Mouse (Mus musculus): Measurements from ENCODE around the gene Stk40. TPM values are rescaled to one million over a fixed set of nuclear protein-coding genes. Genes with fewer than 3 reads are reported as not detected.

Gene Stk40
- polyA plus RNA-seq, 1 experiment from 2014 or later: 37.7 TPM

- no peaks in the 10 kb centered on the region for H3K9me3 ChIP-seq (ENCODE audit: control insufficient read depth, low read length)
- peaks cover 49% of the 10 kb centered on the region for H3K4me1 ChIP-seq (replicated peaks; ENCODE audit: control insufficient read depth, insufficient read depth, low read length)
- H3K4me3 ChIP-seq (ENCODE audit: low read length): peak overlapping the region; percentile 85
- no peaks in the 10 kb centered on the region for H3K36me3 ChIP-seq (ENCODE audit: control insufficient read depth, insufficient read depth, low read length)
- H3K27me3 ChIP-seq (ENCODE audit: control insufficient read depth, insufficient read depth, low read depth, low read length): no peaks in the 10 kb centered on the region
- no peak for ATAC-seq (ENCODE audit: low read depth)
- no peak overlapping the region for H3K9ac ChIP-seq (ENCODE audit: low read length)
- no peak overlapping the region for H3K27ac ChIP-seq (ENCODE audit: low read length)
- peak overlapping the region; percentile 76 for H3K4me2 ChIP-seq (ENCODE audit: low read depth, low read length)
- 53% methylated on average over 7 of the region's 7 CpGs for WGBS
These were observed 1.5 kb downstream of the Stk40 start for GRCm38 (mm10) chr4:126105131-126105783.

GRCm38 (mm10) chr4:126108061-126108740 is 4.4 kb downstream of the Stk40 start:
- Histone ChIP-seq H3K4me1 (replicated peaks; ENCODE audit: control insufficient read depth, insufficient read depth, low read length) (peaks cover 60% of the 10 kb centered on the region), H3K27ac (ENCODE audit: low read length) (0 out of 2 replicates have a peak overlapping the region, but pooled peaks have one; percentile 9), H3K4me3 (ENCODE audit: low read length) (no peak overlapping the region), H3K9me3 (ENCODE audit: control insufficient read depth, low read length) (no peaks in the 10 kb centered on the region), H3K36me3 (ENCODE audit: control insufficient read depth, insufficient read depth, low read length) (no peaks in the 10 kb centered on the region), H3K4me2 (ENCODE audit: low read depth, low read length) (no peak overlapping the region), H3K9ac (ENCODE audit: low read length) (0 out of 2 replicates have a peak overlapping the region, but pooled peaks have one; percentile 13), H3K27me3 (ENCODE audit: control insufficient read depth, insufficient read depth, low read depth, low read length) (no peaks in the 10 kb centered on the region)
- ATAC-seq (ENCODE audit: low read depth): no peak
- WGBS: 65% methylated on average over 8 of the region's 8 CpGs

DNA sequence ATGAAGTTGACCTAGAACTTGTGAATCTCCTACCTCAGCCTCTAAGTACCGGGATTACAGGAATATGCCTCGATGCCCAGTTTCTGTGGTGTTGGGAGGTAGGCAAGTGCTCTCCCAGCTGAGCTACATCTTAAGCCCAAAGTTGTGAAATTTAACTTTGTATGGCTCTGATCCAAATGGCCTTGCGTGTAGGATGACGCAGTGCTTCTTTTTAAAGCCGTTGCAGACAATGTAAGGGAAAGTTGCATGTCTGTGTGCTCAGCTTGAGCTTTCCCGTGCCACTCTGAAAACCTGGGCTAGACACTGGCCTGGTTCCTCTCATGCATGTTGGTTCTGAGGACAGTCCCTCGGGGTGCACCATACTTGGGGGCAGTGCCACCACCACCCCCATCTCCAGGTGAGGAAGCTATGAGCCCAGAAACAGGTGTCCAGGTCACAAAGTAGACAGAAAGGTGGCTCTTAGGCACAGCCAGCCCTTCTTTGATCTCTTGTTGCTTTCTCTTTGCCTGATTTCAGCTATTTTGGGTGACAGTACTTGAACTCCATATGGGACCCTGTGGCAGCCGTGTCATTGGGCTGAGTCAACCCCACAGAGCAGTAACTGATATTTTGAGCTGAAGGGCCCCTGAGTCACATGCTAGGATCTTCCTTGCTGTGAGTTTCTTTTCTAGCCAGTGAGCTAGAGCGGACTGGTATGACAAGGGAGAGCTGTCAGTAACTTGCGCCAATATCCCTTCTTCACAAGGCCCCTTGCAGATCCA is 6.0 kb downstream of the Stk40 start:
- 54% methylated on average over 10 of the region's 10 CpGs for WGBS
- Histone ChIP-seq H3K4me3 (ENCODE audit: low read length) (no peak overlapping the region), H3K9me3 (ENCODE audit: control insufficient read depth, low read length) (no peaks in the 10 kb centered on the region), H3K4me1 (replicated peaks; ENCODE audit: control insufficient read depth, insufficient read depth, low read length) (peaks cover 62% of the 10 kb centered on the region), H3K4me2 (ENCODE audit: low read depth, low read length) (peak overlapping the region; percentile 45), H3K36me3 (ENCODE audit: control insufficient read depth, insufficient read depth, low read length) (no peaks in the 10 kb centered on the region), H3K27me3 (ENCODE audit: control insufficient read depth, insufficient read depth, low read depth, low read length) (no peaks in the 10 kb centered on the region), H3K27ac (ENCODE audit: low read length) (peak overlapping the region; percentile 93), H3K9ac (ENCODE audit: low read length) (peak overlapping the region; percentile 55; the same call in 1 of the 2 replicates)
- no peak for ATAC-seq (ENCODE audit: low read depth)

- Histone ChIP-seq H3K9ac (ENCODE audit: low read length) (peak overlapping the region; percentile 55), H3K9me3 (ENCODE audit: control insufficient read depth, low read length) (no peaks in the 10 kb centered on the region), H3K36me3 (ENCODE audit: control insufficient read depth, insufficient read depth, low read length) (no peaks in the 10 kb centered on the region), H3K27me3 (ENCODE audit: control insufficient read depth, insufficient read depth, low read depth, low read length) (no peaks in the 10 kb centered on the region), H3K4me2 (ENCODE audit: low read depth, low read length) (peak overlapping the region; percentile 45), H3K4me1 (replicated peaks; ENCODE audit: control insufficient read depth, insufficient read depth, low read length) (peaks cover 58% of the 10 kb centered on the region), H3K27ac (ENCODE audit: low read length) (peak overlapping the region; percentile 93), H3K4me3 (ENCODE audit: low read length) (peak overlapping the region; percentile 8)
- WGBS: 2% methylated on average over 12 of the region's 12 CpGs
- ATAC-seq (ENCODE audit: low read depth): peak; percentile 88
These were observed 6.8 kb downstream of the Stk40 start for GRCm38 (mm10) chr4:126110374-126111152.

GRCm38 (mm10) chr4:126111153-126111549 is 7.4 kb downstream of the Stk40 start:
- H3K36me3 ChIP-seq (ENCODE audit: control insufficient read depth, insufficient read depth, low read length): no peaks in the 10 kb centered on the region
- peak overlapping the region; percentile 93 for H3K27ac ChIP-seq (ENCODE audit: low read length)
- WGBS: 15% methylated on average over 7 of the region's 7 CpGs
- peak overlapping the region; percentile 45 for H3K4me2 ChIP-seq (ENCODE audit: low read depth, low read length)
- H3K27me3 ChIP-seq (ENCODE audit: control insufficient read depth, insufficient read depth, low read depth, low read length): no peaks in the 10 kb centered on the region
- peak overlapping the region; percentile 55 for H3K9ac ChIP-seq (ENCODE audit: low read length)
- H3K9me3 ChIP-seq (ENCODE audit: control insufficient read depth, low read length): no peaks in the 10 kb centered on the region
- H3K4me3 ChIP-seq (ENCODE audit: low read length): peak overlapping the region; percentile 8
- peaks cover 58% of the 10 kb centered on the region for H3K4me1 ChIP-seq (replicated peaks; ENCODE audit: control insufficient read depth, insufficient read depth, low read length)
- ATAC-seq (ENCODE audit: low read depth): peak; percentile 10

DNA sequence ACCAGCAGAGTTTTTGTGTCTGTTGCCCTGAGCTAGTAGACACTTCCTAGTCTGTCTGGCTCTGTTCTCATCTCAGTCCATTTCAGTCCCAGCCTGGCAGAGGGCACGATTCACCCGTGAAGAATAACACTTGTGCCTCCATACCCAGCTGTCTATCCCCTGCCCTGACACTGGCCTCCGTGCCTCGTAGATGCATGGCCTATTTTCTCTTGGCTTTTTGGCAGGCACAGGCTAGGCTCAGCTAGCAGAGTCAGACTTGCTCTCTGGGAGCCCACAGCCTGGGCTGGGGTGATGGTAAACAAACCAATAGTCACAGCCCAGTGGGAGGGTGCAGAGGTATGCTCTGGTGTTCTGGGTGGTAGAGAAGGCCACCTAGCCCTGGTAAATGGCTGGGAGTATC is 9.5 kb downstream of the Stk40 start:
- no peak for ATAC-seq (ENCODE audit: low read depth)
- Histone ChIP-seq H3K27me3 (ENCODE audit: control insufficient read depth, insufficient read depth, low read depth, low read length) (no peaks in the 10 kb centered on the region), H3K9ac (ENCODE audit: low read length) (no peak overlapping the region), H3K36me3 (ENCODE audit: control insufficient read depth, insufficient read depth, low read length) (no peaks in the 10 kb centered on the region), H3K4me2 (ENCODE audit: low read depth, low read length) (no peak overlapping the region), H3K4me1 (replicated peaks; ENCODE audit: control insufficient read depth, insufficient read depth, low read length) (peaks cover 62% of the 10 kb centered on the region), H3K27ac (ENCODE audit: low read length) (no peak overlapping the region), H3K4me3 (ENCODE audit: low read length) (no peak overlapping the region), H3K9me3 (ENCODE audit: control insufficient read depth, low read length) (no peaks in the 10 kb centered on the region)
- WGBS: 69% methylated on average over 4 of the region's 4 CpGs

DNA sequence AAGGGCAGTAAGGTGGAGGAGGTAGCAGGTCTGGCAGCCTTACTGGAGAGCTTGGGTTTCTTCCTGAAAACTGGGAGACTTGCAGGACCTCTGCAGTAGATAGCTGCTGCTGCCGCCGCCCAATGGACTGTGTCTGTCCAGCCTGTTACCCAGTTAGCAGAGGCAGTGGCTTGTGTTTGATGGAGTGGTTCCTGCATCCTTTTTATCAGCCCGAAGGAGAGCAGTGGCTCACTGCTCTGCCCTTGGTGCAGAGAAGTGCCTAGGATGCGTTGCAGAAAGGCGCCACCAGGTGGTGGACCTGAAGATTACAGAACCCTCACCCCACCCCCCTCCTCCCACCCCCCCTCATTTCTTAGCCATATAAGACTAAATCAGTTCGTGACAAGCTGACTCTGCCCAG is 10.2 kb downstream of the Stk40 start:
- no peak overlapping the region for H3K27ac ChIP-seq (ENCODE audit: low read length)
- no peaks in the 10 kb centered on the region for H3K9me3 ChIP-seq (ENCODE audit: control insufficient read depth, low read length)
- H3K9ac ChIP-seq (ENCODE audit: low read length): no peak overlapping the region
- no peaks in the 10 kb centered on the region for H3K27me3 ChIP-seq (ENCODE audit: control insufficient read depth, insufficient read depth, low read depth, low read length)
- H3K4me3 ChIP-seq (ENCODE audit: low read length): no peak overlapping the region
- H3K4me2 ChIP-seq (ENCODE audit: low read depth, low read length): no peak overlapping the region
- H3K36me3 ChIP-seq (ENCODE audit: control insufficient read depth, insufficient read depth, low read length): no peaks in the 10 kb centered on the region
- 10% methylated on average over 6 of the region's 6 CpGs for WGBS
- no peak for ATAC-seq (ENCODE audit: low read depth)
- peaks cover 58% of the 10 kb centered on the region for H3K4me1 ChIP-seq (replicated peaks; ENCODE audit: control insufficient read depth, insufficient read depth, low read length)

DNA sequence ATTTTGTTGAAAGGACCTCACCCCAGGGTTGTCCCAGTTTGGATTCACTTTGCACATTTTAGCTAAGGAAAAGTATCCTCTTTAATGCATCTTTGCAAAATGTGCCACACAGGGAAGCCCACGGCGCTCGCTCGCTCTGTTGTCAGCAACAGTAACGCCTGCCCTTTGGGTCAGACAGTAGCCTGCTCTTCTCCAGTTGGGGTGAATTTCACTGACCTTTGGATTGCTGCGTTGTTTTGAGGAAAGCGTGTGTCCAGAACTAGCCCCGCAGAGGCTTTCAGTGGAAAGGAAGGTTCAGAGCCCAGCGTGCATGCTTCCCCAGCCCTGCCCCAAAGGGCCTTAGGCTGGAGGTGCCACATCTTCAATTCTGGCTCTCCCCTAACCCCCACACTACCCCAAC is 11.7 kb downstream of the Stk40 start:
- H3K9ac ChIP-seq (ENCODE audit: low read length): no peak overlapping the region
- no peak overlapping the region; the same call in 1 of the 2 replicates for H3K27ac ChIP-seq (ENCODE audit: low read length)
- no peaks in the 10 kb centered on the region for H3K27me3 ChIP-seq (ENCODE audit: control insufficient read depth, insufficient read depth, low read depth, low read length)
- WGBS: 76% methylated on average over 9 of the region's 9 CpGs
- H3K9me3 ChIP-seq (ENCODE audit: control insufficient read depth, low read length): no peaks in the 10 kb centered on the region
- H3K4me2 ChIP-seq (ENCODE audit: low read depth, low read length): no peak overlapping the region
- no peaks in the 10 kb centered on the region for H3K36me3 ChIP-seq (ENCODE audit: control insufficient read depth, insufficient read depth, low read length)
- peaks cover 44% of the 10 kb centered on the region for H3K4me1 ChIP-seq (replicated peaks; ENCODE audit: control insufficient read depth, insufficient read depth, low read length)
- no peak for ATAC-seq (ENCODE audit: low read depth)
- H3K4me3 ChIP-seq (ENCODE audit: low read length): no peak overlapping the region
